Mouse (Mus musculus): ENCODE data around the gene Gpbar1. TPM values are rescaled to one million over a fixed set of nuclear protein-coding genes. Genes with fewer than 3 reads are reported as not detected.

The Gpbar1 gene
- polyA plus RNA-seq, 1 experiment from 2014 or later = not detected

- WGBS = 59% methylated on average over 6 of the region's 6 CpGs
- no peaks in the 10 kb centered on the region for H3K27me3 ChIP-seq (replicated peaks; ENCODE audit: control insufficient read depth, insufficient read depth, low read length)
- no peak for ATAC-seq
- H3K4me1 ChIP-seq (ENCODE audit: control insufficient read depth, insufficient read depth, low read depth, low read length) = peaks cover 34% of the 10 kb centered on the region
- no peaks in the 10 kb centered on the region for H3K36me3 ChIP-seq (ENCODE audit: control insufficient read depth, insufficient read depth, low read length)
- no peak overlapping the region for H3K4me2 ChIP-seq (ENCODE audit: low read length)
- H3K4me3 ChIP-seq (ENCODE audit: low read length) = no peak overlapping the region
- peak overlapping the region; percentile 51; the same call in 1 of the 2 replicates for H3K27ac ChIP-seq (ENCODE audit: low read depth, low read length)
- no peaks in the 10 kb centered on the region for H3K9me3 ChIP-seq (ENCODE audit: control insufficient read depth, low read length)
- H3K9ac ChIP-seq (ENCODE audit: low read depth, low read length) = no peak overlapping the region
Measured at GRCm38 (mm10) chr1:74240311-74240710, 38.0 kb upstream of the Gpbar1 start.

GRCm38 (mm10) chr1:74240832-74241231, 37.5 kb upstream of the Gpbar1 start:
- no peak overlapping the region for H3K4me3 ChIP-seq (ENCODE audit: low read length)
- no peaks in the 10 kb centered on the region for H3K27me3 ChIP-seq (replicated peaks; ENCODE audit: control insufficient read depth, insufficient read depth, low read length)
- 76% methylated on average over 4 of the region's 4 CpGs for WGBS
- H3K9ac ChIP-seq (ENCODE audit: low read depth, low read length) = no peak overlapping the region
- peak overlapping the region; percentile 51; the same call in 1 of the 2 replicates for H3K27ac ChIP-seq (ENCODE audit: low read depth, low read length)
- H3K4me1 ChIP-seq (ENCODE audit: control insufficient read depth, insufficient read depth, low read depth, low read length) = peaks cover 34% of the 10 kb centered on the region
- ATAC-seq = no peak
- H3K36me3 ChIP-seq (ENCODE audit: control insufficient read depth, insufficient read depth, low read length) = no peaks in the 10 kb centered on the region
- H3K9me3 ChIP-seq (ENCODE audit: control insufficient read depth, low read length) = no peaks in the 10 kb centered on the region
- H3K4me2 ChIP-seq (ENCODE audit: low read length) = no peak overlapping the region

GRCm38 (mm10) chr1:74245525-74245924, 32.8 kb upstream of the Gpbar1 start:
- 77% methylated on average over 2 of the region's 2 CpGs for WGBS
- Histone ChIP-seq H3K27me3 (replicated peaks; ENCODE audit: control insufficient read depth, insufficient read depth, low read length) (no peaks in the 10 kb centered on the region), H3K4me2 (ENCODE audit: low read length) (no peak overlapping the region), H3K27ac (ENCODE audit: low read depth, low read length) (no peak overlapping the region), H3K4me3 (ENCODE audit: low read length) (no peak overlapping the region), H3K36me3 (ENCODE audit: control insufficient read depth, insufficient read depth, low read length) (peaks cover 16% of the 10 kb centered on the region), H3K9me3 (ENCODE audit: control insufficient read depth, low read length) (no peaks in the 10 kb centered on the region), H3K4me1 (ENCODE audit: control insufficient read depth, insufficient read depth, low read depth, low read length) (peaks cover 3% of the 10 kb centered on the region), H3K9ac (ENCODE audit: low read depth, low read length) (no peak overlapping the region)
- no peak for ATAC-seq

- Histone ChIP-seq H3K36me3 (ENCODE audit: control insufficient read depth, insufficient read depth, low read length) (peaks cover 34% of the 10 kb centered on the region), H3K4me3 (ENCODE audit: low read length) (no peak overlapping the region), H3K4me1 (ENCODE audit: control insufficient read depth, insufficient read depth, low read depth, low read length) (no peaks in the 10 kb centered on the region), H3K27ac (ENCODE audit: low read depth, low read length) (no peak overlapping the region), H3K4me2 (ENCODE audit: low read length) (no peak overlapping the region), H3K9me3 (ENCODE audit: control insufficient read depth, low read length) (no peaks in the 10 kb centered on the region), H3K27me3 (replicated peaks; ENCODE audit: control insufficient read depth, insufficient read depth, low read length) (no peaks in the 10 kb centered on the region), H3K9ac (ENCODE audit: low read depth, low read length) (no peak overlapping the region)
- 80% methylated on average over 1 of the region's 1 CpGs for WGBS
- ATAC-seq = no peak
Measured at GRCm38 (mm10) chr1:74248799-74249198, 29.6 kb upstream of the Gpbar1 start.

GRCm38 (mm10) chr1:74249331-74249980, 28.9 kb upstream of the Gpbar1 start:
- H3K27me3 ChIP-seq (replicated peaks; ENCODE audit: control insufficient read depth, insufficient read depth, low read length) = no peaks in the 10 kb centered on the region
- no peaks in the 10 kb centered on the region for H3K4me1 ChIP-seq (ENCODE audit: control insufficient read depth, insufficient read depth, low read depth, low read length)
- no peak overlapping the region for H3K4me2 ChIP-seq (ENCODE audit: low read length)
- 87% methylated on average over 5 of the region's 5 CpGs for WGBS
- no peak overlapping the region for H3K27ac ChIP-seq (ENCODE audit: low read depth, low read length)
- no peak overlapping the region for H3K4me3 ChIP-seq (ENCODE audit: low read length)
- H3K9ac ChIP-seq (ENCODE audit: low read depth, low read length) = no peak overlapping the region
- peaks cover 34% of the 10 kb centered on the region for H3K36me3 ChIP-seq (ENCODE audit: control insufficient read depth, insufficient read depth, low read length)
- no peak for ATAC-seq
- H3K9me3 ChIP-seq (ENCODE audit: control insufficient read depth, low read length) = no peaks in the 10 kb centered on the region

- Histone ChIP-seq H3K27me3 (replicated peaks; ENCODE audit: control insufficient read depth, insufficient read depth, low read length) (no peaks in the 10 kb centered on the region), H3K9ac (ENCODE audit: low read depth, low read length) (no peak overlapping the region), H3K36me3 (ENCODE audit: control insufficient read depth, insufficient read depth, low read length) (peaks cover 34% of the 10 kb centered on the region), H3K27ac (ENCODE audit: low read depth, low read length) (no peak overlapping the region), H3K9me3 (ENCODE audit: control insufficient read depth, low read length) (no peaks in the 10 kb centered on the region), H3K4me1 (ENCODE audit: control insufficient read depth, insufficient read depth, low read depth, low read length) (no peaks in the 10 kb centered on the region), H3K4me2 (ENCODE audit: low read length) (no peak overlapping the region), H3K4me3 (ENCODE audit: low read length) (no peak overlapping the region)
- 94% methylated on average over 4 of the region's 4 CpGs for WGBS
- no peak for ATAC-seq
Measured at GRCm38 (mm10) chr1:74250096-74250495, 28.3 kb upstream of the Gpbar1 start.

GRCm38 (mm10) chr1:74255704-74256345, 22.5 kb upstream of the Gpbar1 start:
- WGBS = 94% methylated on average over 8 of the region's 8 CpGs

GRCm38 (mm10) chr1:74256782-74257181, 21.6 kb upstream of the Gpbar1 start:
- no peak for ATAC-seq
- no peak overlapping the region for H3K4me3 ChIP-seq (ENCODE audit: low read length)
- peaks cover 31% of the 10 kb centered on the region for H3K36me3 ChIP-seq (ENCODE audit: control insufficient read depth, insufficient read depth, low read length)
- H3K27ac ChIP-seq (ENCODE audit: low read depth, low read length) = no peak overlapping the region
- H3K4me2 ChIP-seq (ENCODE audit: low read length) = no peak overlapping the region
- 82% methylated on average over 4 of the region's 4 CpGs for WGBS
- H3K9ac ChIP-seq (ENCODE audit: low read depth, low read length) = no peak overlapping the region
- no peaks in the 10 kb centered on the region for H3K4me1 ChIP-seq (ENCODE audit: control insufficient read depth, insufficient read depth, low read depth, low read length)
- no peaks in the 10 kb centered on the region for H3K9me3 ChIP-seq (ENCODE audit: control insufficient read depth, low read length)
- H3K27me3 ChIP-seq (replicated peaks; ENCODE audit: control insufficient read depth, insufficient read depth, low read length) = no peaks in the 10 kb centered on the region

More at GRCm38 (mm10) chr1:74255704-74256345, 22.5 kb upstream of the Gpbar1 start:
- peaks cover 39% of the 10 kb centered on the region for H3K36me3 ChIP-seq (ENCODE audit: control insufficient read depth, insufficient read depth, low read length)
- H3K9ac ChIP-seq (ENCODE audit: low read depth, low read length) = no peak overlapping the region
- H3K27me3 ChIP-seq (replicated peaks; ENCODE audit: control insufficient read depth, insufficient read depth, low read length) = no peaks in the 10 kb centered on the region
- ATAC-seq = no peak
- H3K9me3 ChIP-seq (ENCODE audit: control insufficient read depth, low read length) = no peaks in the 10 kb centered on the region
- H3K4me3 ChIP-seq (ENCODE audit: low read length) = no peak overlapping the region
- H3K27ac ChIP-seq (ENCODE audit: low read depth, low read length) = no peak overlapping the region
- no peaks in the 10 kb centered on the region for H3K4me1 ChIP-seq (ENCODE audit: control insufficient read depth, insufficient read depth, low read depth, low read length)
- no peak overlapping the region for H3K4me2 ChIP-seq (ENCODE audit: low read length)

- Histone ChIP-seq H3K36me3 (ENCODE audit: control insufficient read depth, insufficient read depth, low read length) (peaks cover 55% of the 10 kb centered on the region), H3K4me2 (ENCODE audit: low read length) (no peak overlapping the region), H3K27me3 (replicated peaks; ENCODE audit: control insufficient read depth, insufficient read depth, low read length) (no peaks in the 10 kb centered on the region), H3K9ac (ENCODE audit: low read depth, low read length) (no peak overlapping the region), H3K27ac (ENCODE audit: low read depth, low read length) (no peak overlapping the region), H3K4me3 (ENCODE audit: low read length) (no peak overlapping the region), H3K9me3 (ENCODE audit: control insufficient read depth, low read length) (no peaks in the 10 kb centered on the region), H3K4me1 (ENCODE audit: control insufficient read depth, insufficient read depth, low read depth, low read length) (no peaks in the 10 kb centered on the region)
- 98% methylated on average over 6 of the region's 6 CpGs for WGBS
- ATAC-seq = no peak
Measured at GRCm38 (mm10) chr1:74262510-74262909, 15.8 kb upstream of the Gpbar1 start.
